Mouse (Mus musculus): ENCODE data around the gene Zfp961. TPM values are rescaled to one million over a fixed set of nuclear protein-coding genes. Genes with fewer than 3 reads are reported as not detected.
A peak's percentile ranks its signal among the peaks of the same experiment; 100 is the strongest.

The Zfp961 gene
- polyA plus RNA-seq, 1 experiment from 2014 or later = 19.5 TPM

GRCm38 (mm10) chr8:71968100-71968499 is 17.3 kb downstream of the Zfp961 start:
- Histone ChIP-seq H3K27me3 (ENCODE audit: insufficient read depth, poor library complexity, severe bottlenecking) (no peaks in the 10 kb centered on the region), H3K4me1 (no peaks in the 10 kb centered on the region), H3K36me3 (peaks cover 58% of the 10 kb centered on the region), H3K9me3 (no peaks in the 10 kb centered on the region), H3K27ac (no peak overlapping the region), H3K4me3 (no peak overlapping the region)
- peak; percentile 45 for DNase-seq (ENCODE audit: low spot score)
- 89% methylated on average over 6 of the region's 6 CpGs for WGBS

GRCm38 (mm10) chr8:71968636-71969035 is 17.8 kb downstream of the Zfp961 start:
- Histone ChIP-seq H3K4me3 (no peak overlapping the region), H3K4me1 (no peaks in the 10 kb centered on the region), H3K27ac (no peak overlapping the region), H3K27me3 (ENCODE audit: insufficient read depth, poor library complexity, severe bottlenecking) (no peaks in the 10 kb centered on the region), H3K36me3 (peaks cover 58% of the 10 kb centered on the region), H3K9me3 (no peaks in the 10 kb centered on the region)
- WGBS = 93% methylated on average over 6 of the region's 6 CpGs
- DNase-seq (ENCODE audit: low spot score) = peak; percentile 11

- Histone ChIP-seq H3K27ac (no peak overlapping the region), H3K9me3 (no peaks in the 10 kb centered on the region), H3K4me3 (no peak overlapping the region), H3K4me1 (no peaks in the 10 kb centered on the region), H3K36me3 (peaks cover 28% of the 10 kb centered on the region), H3K27me3 (ENCODE audit: insufficient read depth, poor library complexity, severe bottlenecking) (no peaks in the 10 kb centered on the region)
- WGBS = 63% methylated on average over 1 of the region's 1 CpGs
- no peak for DNase-seq (ENCODE audit: low spot score)
These were observed 21.1 kb downstream of the Zfp961 start for GRCm38 (mm10) chr8:71971945-71972344.

GRCm38 (mm10) chr8:71974211-71974610 is 23.4 kb downstream of the Zfp961 start:
- Histone ChIP-seq H3K27me3 (ENCODE audit: insufficient read depth, poor library complexity, severe bottlenecking) (no peaks in the 10 kb centered on the region), H3K4me1 (no peaks in the 10 kb centered on the region), H3K36me3 (peaks cover 5% of the 10 kb centered on the region; the same call in 1 of the 2 replicates), H3K27ac (no peak overlapping the region), H3K9me3 (no peaks in the 10 kb centered on the region), H3K4me3 (no peak overlapping the region)
- no peak for DNase-seq (ENCODE audit: low spot score)
- WGBS = 88% methylated on average over 3 of the region's 3 CpGs

- Histone ChIP-seq H3K27ac (no peak overlapping the region), H3K9me3 (no peaks in the 10 kb centered on the region), H3K36me3 (no peaks in the 10 kb centered on the region), H3K27me3 (ENCODE audit: insufficient read depth, poor library complexity, severe bottlenecking) (no peaks in the 10 kb centered on the region), H3K4me3 (no peak overlapping the region), H3K4me1 (peaks cover 8% of the 10 kb centered on the region; the same call in 1 of the 2 replicates)
- WGBS = 57% methylated on average over 2 of the region's 2 CpGs
- DNase-seq (ENCODE audit: low spot score) = no peak
These were observed 30.2 kb downstream of the Zfp961 start for GRCm38 (mm10) chr8:71981032-71981431.

- H3K4me3 ChIP-seq = no peak overlapping the region
- 75% methylated on average over 4 of the region's 4 CpGs for WGBS
- no peaks in the 10 kb centered on the region for H3K27me3 ChIP-seq (ENCODE audit: insufficient read depth, poor library complexity, severe bottlenecking)
- H3K36me3 ChIP-seq = no peaks in the 10 kb centered on the region
- no peak for DNase-seq (ENCODE audit: low spot score)
- H3K27ac ChIP-seq = no peak overlapping the region
- no peaks in the 10 kb centered on the region for H3K9me3 ChIP-seq
- H3K4me1 ChIP-seq = peaks cover 8% of the 10 kb centered on the region; the same call in 1 of the 2 replicates
These were observed 30.6 kb downstream of the Zfp961 start for GRCm38 (mm10) chr8:71981456-71981855.

GRCm38 (mm10) chr8:71984601-71985000 is 33.8 kb downstream of the Zfp961 start:
- WGBS = 52% methylated on average over 4 of the region's 4 CpGs
- peaks cover 15% of the 10 kb centered on the region; the same call in 1 of the 2 replicates for H3K4me1 ChIP-seq
- no peak overlapping the region for H3K27ac ChIP-seq
- H3K9me3 ChIP-seq = no peaks in the 10 kb centered on the region
- peaks cover 5% of the 10 kb centered on the region; the same call in 1 of the 2 replicates for H3K27me3 ChIP-seq (ENCODE audit: insufficient read depth, poor library complexity, severe bottlenecking)
- DNase-seq (ENCODE audit: low spot score) = no peak
- no peak overlapping the region for H3K4me3 ChIP-seq
- no peaks in the 10 kb centered on the region for H3K36me3 ChIP-seq

- Histone ChIP-seq H3K27me3 (ENCODE audit: insufficient read depth, poor library complexity, severe bottlenecking) (peaks cover 5% of the 10 kb centered on the region; the same call in 1 of the 2 replicates), H3K36me3 (no peaks in the 10 kb centered on the region), H3K4me1 (0 out of 2 replicates have a peak, but pooled peaks cover 7% of the 10 kb centered on the region), H3K4me3 (peak overlapping the region; percentile 65), H3K9me3 (no peaks in the 10 kb centered on the region), H3K27ac (peak overlapping the region; percentile 82)
- WGBS = 10% methylated on average over 24 of the region's 24 CpGs
- DNase-seq (ENCODE audit: low spot score) = peak; percentile 78
These were observed 37.5 kb downstream of the Zfp961 start for GRCm38 (mm10) chr8:71988110-71988866.

- H3K27ac ChIP-seq = peak overlapping the region; percentile 82
- peaks cover 5% of the 10 kb centered on the region; the same call in 1 of the 2 replicates for H3K27me3 ChIP-seq (ENCODE audit: insufficient read depth, poor library complexity, severe bottlenecking)
- H3K9me3 ChIP-seq = no peaks in the 10 kb centered on the region
- no peak for DNase-seq (ENCODE audit: low spot score)
- 53% methylated on average over 13 of the region's 13 CpGs for WGBS
- H3K4me1 ChIP-seq = 0 out of 2 replicates have a peak, but pooled peaks cover 7% of the 10 kb centered on the region
- peak overlapping the region; percentile 65 for H3K4me3 ChIP-seq
- no peaks in the 10 kb centered on the region for H3K36me3 ChIP-seq
These were observed 38.2 kb downstream of the Zfp961 start for GRCm38 (mm10) chr8:71988867-71989599.

- no peak for DNase-seq (ENCODE audit: low spot score)
These were observed 48.6 kb downstream of the Zfp961 start for GRCm38 (mm10) chr8:71999434-71999833.

GRCm38 (mm10) chr8:72000223-72000622 is 49.4 kb downstream of the Zfp961 start:
- Histone ChIP-seq H3K4me3 (no peak overlapping the region), H3K4me1 (no peaks in the 10 kb centered on the region), H3K36me3 (no peaks in the 10 kb centered on the region), H3K9me3 (no peaks in the 10 kb centered on the region), H3K27me3 (ENCODE audit: insufficient read depth, poor library complexity, severe bottlenecking) (no peaks in the 10 kb centered on the region), H3K27ac (no peak overlapping the region)
- no peak for DNase-seq (ENCODE audit: low spot score)
- WGBS = 52% methylated on average over 3 of the region's 3 CpGs

More at GRCm38 (mm10) chr8:71999434-71999833, 48.6 kb downstream of the Zfp961 start:
- Histone ChIP-seq H3K4me3 (no peak overlapping the region), H3K9me3 (no peaks in the 10 kb centered on the region), H3K27me3 (ENCODE audit: insufficient read depth, poor library complexity, severe bottlenecking) (no peaks in the 10 kb centered on the region), H3K4me1 (no peaks in the 10 kb centered on the region), H3K36me3 (no peaks in the 10 kb centered on the region), H3K27ac (no peak overlapping the region)
- 33% methylated on average over 1 of the region's 1 CpGs for WGBS

GRCm38 (mm10) chr8:72002942-72003341 is 52.1 kb downstream of the Zfp961 start:
- DNase-seq (ENCODE audit: low spot score) = no peak
- H3K9me3 ChIP-seq = no peaks in the 10 kb centered on the region
- no peaks in the 10 kb centered on the region for H3K4me1 ChIP-seq
- no peak overlapping the region for H3K27ac ChIP-seq
- H3K27me3 ChIP-seq (ENCODE audit: insufficient read depth, poor library complexity, severe bottlenecking) = no peaks in the 10 kb centered on the region
- H3K4me3 ChIP-seq = no peak overlapping the region
- no peaks in the 10 kb centered on the region for H3K36me3 ChIP-seq

GRCm38 (mm10) chr8:72005912-72006311 is 55.1 kb downstream of the Zfp961 start:
- no peak for DNase-seq (ENCODE audit: low spot score)
- Histone ChIP-seq H3K4me3 (no peak overlapping the region), H3K27ac (no peak overlapping the region), H3K36me3 (no peaks in the 10 kb centered on the region), H3K27me3 (ENCODE audit: insufficient read depth, poor library complexity, severe bottlenecking) (no peaks in the 10 kb centered on the region), H3K9me3 (no peaks in the 10 kb centered on the region), H3K4me1 (no peaks in the 10 kb centered on the region)
- 73% methylated on average over 3 of the region's 3 CpGs for WGBS

All from heart, embryonic 10.5 days (tissue).